22 mouse cellular contexts compared by ENCODE assay signal in the genomic region with DNA sequence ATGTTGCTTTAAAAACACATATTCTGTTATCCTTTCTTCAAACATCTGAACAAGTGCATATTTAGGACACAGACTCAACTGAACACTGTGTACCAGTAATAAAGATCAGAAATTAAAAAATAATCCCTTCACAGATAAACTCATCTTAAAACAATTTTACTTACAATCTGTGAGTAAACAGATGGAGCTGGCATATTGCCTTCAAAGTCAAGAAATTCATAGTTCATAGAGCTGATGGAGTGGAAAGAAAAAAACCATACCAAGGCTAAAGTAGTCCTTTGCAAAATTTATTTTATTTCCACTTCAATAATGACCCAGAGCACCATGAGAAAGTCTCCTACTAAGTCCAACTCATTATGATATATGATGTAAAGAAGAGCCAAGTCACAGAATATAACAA.
DNase-seq lines count a peak whose midpoint lies in the region; ATAC-seq and TF ChIP-seq lines count a peak whose summit lies in the region.
"Had no signal": no experiment of that assay in that cellular context is flagged by ENCODE, and none has a peak within 500 bp of the region (broad histone marks: within the 10 kb centered on the region; RNA-seq: fewer than 3 reads in every experiment).

No protein-coding gene starts in this region.

- no peak for ATAC-seq in forebrain, embryonic 14.5 days
- ATAC-seq in forebrain, embryonic 15.5 days (replicated peaks) = no peak
- ATAC-seq in midbrain, embryonic 11.5 days (ENCODE audit: low FRiP score) = no peak
- no peak for ATAC-seq in midbrain, embryonic 13.5 days
- ATAC-seq: CD4-positive, CD25-positive, alpha-beta regulatory T cell, adult 4 months; intestine, embryonic 15.5 days had no signal

- no peak for TF ChIP-seq CTCF in brain, embryonic 14.5 days (IDR thresholded peaks at IDR 0.05; ENCODE audit: borderline replicate concordance, extremely low read depth, insufficient read depth, insufficient read length)
- no peak for TF ChIP-seq CTCF in heart, adult 2 months (IDR thresholded peaks at IDR 0.05)

- no peaks in the 10 kb centered on the region for H3K27me3 ChIP-seq in forebrain, embryonic 14.5 days (replicated peaks; ENCODE audit: control insufficient read depth, insufficient read depth, low read length)
- H3K27me3 ChIP-seq in forebrain, embryonic 15.5 days = no peaks in the 10 kb centered on the region
- H3K27me3 ChIP-seq in midbrain, embryonic 11.5 days (ENCODE audit: control insufficient read depth, insufficient read depth, low read length) = no peaks in the 10 kb centered on the region
- H3K27me3 ChIP-seq in midbrain, embryonic 13.5 days = no peaks in the 10 kb centered on the region
- H3K27me3 ChIP-seq in heart, adult 2 months (ENCODE audit: control insufficient read depth, insufficient read depth, low read length) = no peaks in the 10 kb centered on the region
- H3K27me3 ChIP-seq: embryonic facial prominence, embryonic 12.5 days; embryonic facial prominence, embryonic 15.5 days; heart, embryonic 13.5 days; hindbrain, embryonic 12.5 days; hindbrain, embryonic 15.5 days; intestine, embryonic 15.5 days had no signal

- H3K9ac ChIP-seq in forebrain, embryonic 14.5 days (ENCODE audit: low read length) = no peak overlapping the region
- H3K9ac ChIP-seq in forebrain, embryonic 15.5 days (replicated peaks) = no peak overlapping the region
- H3K9ac ChIP-seq in midbrain, embryonic 11.5 days (ENCODE audit: low read length) = no peak overlapping the region
- H3K9ac ChIP-seq in midbrain, embryonic 13.5 days (replicated peaks) = no peak overlapping the region
- H3K9ac ChIP-seq in heart, adult 2 months (ENCODE audit: low read depth, low read length) = no peak overlapping the region
- H3K9ac ChIP-seq: embryonic facial prominence, embryonic 12.5 days; embryonic facial prominence, embryonic 15.5 days; heart, embryonic 13.5 days; hindbrain, embryonic 12.5 days; hindbrain, embryonic 15.5 days; intestine, embryonic 15.5 days had no signal

- no peaks in the 10 kb centered on the region for H3K36me3 ChIP-seq in forebrain, embryonic 14.5 days (ENCODE audit: control insufficient read depth, insufficient read depth, low read length)
- H3K36me3 ChIP-seq in forebrain, embryonic 15.5 days = no peaks in the 10 kb centered on the region
- H3K36me3 ChIP-seq in midbrain, embryonic 11.5 days (ENCODE audit: control insufficient read depth, insufficient read depth, low read length) = no peaks in the 10 kb centered on the region
- no peaks in the 10 kb centered on the region for H3K36me3 ChIP-seq in midbrain, embryonic 13.5 days
- no peaks in the 10 kb centered on the region for H3K36me3 ChIP-seq in heart, adult 2 months (ENCODE audit: control insufficient read depth, insufficient read depth, low read length)
- H3K36me3 ChIP-seq: embryonic facial prominence, embryonic 12.5 days; embryonic facial prominence, embryonic 15.5 days; heart, embryonic 10.5 days; heart, embryonic 13.5 days; hindbrain, embryonic 12.5 days; hindbrain, embryonic 15.5 days; intestine, embryonic 15.5 days had no signal

- no peak for TF ChIP-seq EP300 in heart, adult 2 months (IDR thresholded peaks at IDR 0.05; ENCODE audit: insufficient read depth, low read depth, low read length)

- no peaks in the 10 kb centered on the region for H3K79me2 ChIP-seq in heart, adult 2 months (replicated peaks; ENCODE audit: control insufficient read depth, insufficient read depth, low read length)

- no peak for TF ChIP-seq POLR2A in brain, embryonic 14.5 days (IDR thresholded peaks at IDR 0.05; ENCODE audit: borderline replicate concordance, extremely low read depth, insufficient read depth, insufficient read length, poor library complexity, severe bottlenecking)
- TF ChIP-seq POLR2A in heart, adult 2 months (IDR thresholded peaks at IDR 0.05; ENCODE audit: insufficient read depth, low read depth, low read length) = no peak

- no peaks in the 10 kb centered on the region for H3K9me3 ChIP-seq in forebrain, embryonic 14.5 days (replicated peaks; ENCODE audit: control insufficient read depth, low read length)
- no peaks in the 10 kb centered on the region for H3K9me3 ChIP-seq in forebrain, embryonic 15.5 days
- no peaks in the 10 kb centered on the region for H3K9me3 ChIP-seq in midbrain, embryonic 11.5 days (ENCODE audit: control insufficient read depth, low read length)
- no peaks in the 10 kb centered on the region; the same call in 1 of the 2 replicates for H3K9me3 ChIP-seq in midbrain, embryonic 13.5 days
- H3K9me3 ChIP-seq: embryonic facial prominence, embryonic 12.5 days; embryonic facial prominence, embryonic 15.5 days; heart, embryonic 10.5 days; heart, embryonic 13.5 days; hindbrain, embryonic 12.5 days; hindbrain, embryonic 15.5 days; intestine, embryonic 15.5 days had no signal

- H3K4me3 ChIP-seq in forebrain, embryonic 14.5 days (ENCODE audit: low read depth, low read length) = no peak overlapping the region
- no peak overlapping the region for H3K4me3 ChIP-seq in forebrain, embryonic 15.5 days
- H3K4me3 ChIP-seq in midbrain, embryonic 11.5 days (ENCODE audit: low read depth, low read length) = no peak overlapping the region
- H3K4me3 ChIP-seq in midbrain, embryonic 13.5 days (replicated peaks) = no peak overlapping the region
- H3K4me3 ChIP-seq in heart, adult 2 months = no peak overlapping the region
- H3K4me3 ChIP-seq: embryonic facial prominence, embryonic 12.5 days; embryonic facial prominence, embryonic 15.5 days; heart, embryonic 10.5 days; heart, embryonic 13.5 days; hindbrain, embryonic 12.5 days; hindbrain, embryonic 15.5 days; intestine, embryonic 15.5 days had no signal

- intact Hi-C loops in heart, adult 2 months (cut with DNase I) = no loop called here

- no peak overlapping the region for H3K4me2 ChIP-seq in forebrain, embryonic 14.5 days (ENCODE audit: low read length)
- no peak overlapping the region for H3K4me2 ChIP-seq in forebrain, embryonic 15.5 days (replicated peaks)
- no peak overlapping the region for H3K4me2 ChIP-seq in midbrain, embryonic 11.5 days
- H3K4me2 ChIP-seq in midbrain, embryonic 13.5 days (replicated peaks) = no peak overlapping the region
- H3K4me2 ChIP-seq: embryonic facial prominence, embryonic 12.5 days; embryonic facial prominence, embryonic 15.5 days; heart, embryonic 13.5 days; hindbrain, embryonic 12.5 days; hindbrain, embryonic 15.5 days; intestine, embryonic 15.5 days had no signal

- DNase-seq in forebrain, embryonic 14.5 days (ENCODE audit: low spot score) = peak; percentile 22
- DNase-seq in midbrain, embryonic 11.5 days (ENCODE audit: low spot score, missing footprints) = peak; percentile 57
- peak; percentile 33 for DNase-seq in brain, embryonic 14.5 days (ENCODE audit: low read depth)
- DNase-seq in heart, adult 2 months = no peak
- DNase-seq: adrenal gland, adult 2 months; adrenal gland, postnatal 14 days; cerebellum, postnatal 25 days; gastrocnemius, postnatal 25 days; heart, adult 18-20 months; heart, postnatal 14 days; heart, postnatal 4 days; kidney, adult 11 months had no signal

- H3K4me1 ChIP-seq in forebrain, embryonic 14.5 days (ENCODE audit: control insufficient read depth, insufficient read depth, low read length) = no peaks in the 10 kb centered on the region
- no peaks in the 10 kb centered on the region for H3K4me1 ChIP-seq in forebrain, embryonic 15.5 days
- H3K4me1 ChIP-seq in midbrain, embryonic 11.5 days (ENCODE audit: control insufficient read depth, insufficient read depth, low read length) = no peaks in the 10 kb centered on the region
- H3K4me1 ChIP-seq in midbrain, embryonic 13.5 days (replicated peaks) = no peaks in the 10 kb centered on the region
- no peaks in the 10 kb centered on the region for H3K4me1 ChIP-seq in heart, adult 2 months (ENCODE audit: control insufficient read depth, insufficient read depth, low read length)
- H3K4me1 ChIP-seq: embryonic facial prominence, embryonic 12.5 days; embryonic facial prominence, embryonic 15.5 days; heart, embryonic 10.5 days; heart, embryonic 13.5 days; hindbrain, embryonic 12.5 days; hindbrain, embryonic 15.5 days; intestine, embryonic 15.5 days had no signal

- no peak overlapping the region for H3K27ac ChIP-seq in forebrain, embryonic 14.5 days (ENCODE audit: low read depth, low read length)
- no peak overlapping the region for H3K27ac ChIP-seq in forebrain, embryonic 15.5 days (replicated peaks)
- H3K27ac ChIP-seq in midbrain, embryonic 11.5 days (ENCODE audit: low read depth, low read length) = no peak overlapping the region
- H3K27ac ChIP-seq in midbrain, embryonic 13.5 days = no peak overlapping the region
- no peak overlapping the region for H3K27ac ChIP-seq in heart, adult 2 months
- H3K27ac ChIP-seq: embryonic facial prominence, embryonic 12.5 days; embryonic facial prominence, embryonic 15.5 days; heart, embryonic 10.5 days; heart, embryonic 13.5 days; hindbrain, embryonic 12.5 days; hindbrain, embryonic 15.5 days; intestine, embryonic 15.5 days had no signal

Comparison
In these comparisons a context has a peak if more than half of its experiments do, and no peak if none do; other contexts are left out.
1. DNase-seq: peak in forebrain, embryonic 14.5 days (single experiment), midbrain, embryonic 11.5 days (single experiment) and brain, embryonic 14.5 days (single experiment); none in heart, adult 2 months (0 of 2).